Comparison of ENCODE assay signal across 10 mouse cellular contexts in genomic region chr13:37801101-37802075, GRCm38 (mm10). TPM values are rescaled to one million over a fixed set of nuclear protein-coding genes. Genes with fewer than 3 reads are reported as not detected.
A peak's percentile ranks its signal among the peaks of the same experiment; 100 is the strongest.
DNase-seq lines count a peak whose midpoint lies in the region; ATAC-seq and TF ChIP-seq lines count a peak whose summit lies in the region.
"Had no signal": no experiment of that assay in that cellular context is flagged by ENCODE, and none has a peak within 500 bp of the region (broad histone marks: within the 10 kb centered on the region; RNA-seq: fewer than 3 reads in every experiment).

No protein-coding gene starts in this region.

- no peak for TF ChIP-seq EP300 in lung, postnatal 0 days (IDR thresholded peaks at IDR 0.05)

- no peak overlapping the region for H3K4me2 ChIP-seq in lung, postnatal 0 days (replicated peaks; ENCODE audit: low read depth, low read length)

- H3K9me3 ChIP-seq in lung, postnatal 0 days (ENCODE audit: low read length) = no peaks in the 10 kb centered on the region
- H3K9me3 ChIP-seq: limb, embryonic 10.5 days; midbrain, embryonic 10.5 days had no signal

- no peak for TF ChIP-seq CTCF in lung, postnatal 0 days (IDR thresholded peaks at IDR 0.05)

- WGBS in lung, postnatal 0 days = 63% methylated on average over 11 of the region's 11 CpGs

- no peak overlapping the region for H3K4me3 ChIP-seq in lung, postnatal 0 days (ENCODE audit: low read depth, low read length)
- H3K4me3 ChIP-seq: limb, embryonic 10.5 days; midbrain, embryonic 10.5 days had no signal

- no peaks in the 10 kb centered on the region for H3K4me1 ChIP-seq in lung, postnatal 0 days (ENCODE audit: insufficient read depth, low read depth, low read length)

- DNase-seq in spleen, adult 18-20 months = peak; percentile 21 to 44
- DNase-seq in spleen, adult 12 weeks (ENCODE audit: low spot score) = no peak
- DNase-seq in natural killer cell, adult 2 months (ENCODE audit: low spot score in 2 of 2) = peak; percentile 29 to 43
- no peak for DNase-seq in kidney, postnatal 36 days
- no peak for DNase-seq in lung, postnatal 0 days (ENCODE audit: low spot score)
- DNase-seq in cerebellum, adult 8-10 months = no peak
- no peak for DNase-seq in right cerebral cortex, adult 18-20 months

- ATAC-seq in hematopoietic stem cell, adult 5-6 weeks (replicated peaks in 1 of 2; ENCODE audit: insufficient read depth in 1 of 2, low FRiP score in 2 of 2, low TSS enrichment in 1 of 2, low read depth in 1 of 2, poor library complexity in 2 of 2, severe bottlenecking in 2 of 2) = peak; percentile 44 to 63
- ATAC-seq in lung, postnatal 0 days = no peak

- no peaks in the 10 kb centered on the region for H3K27me3 ChIP-seq in lung, postnatal 0 days (replicated peaks; ENCODE audit: insufficient read depth, low read length)

- H3K27ac ChIP-seq in lung, postnatal 0 days (ENCODE audit: low read length) = no peak overlapping the region
- H3K27ac ChIP-seq: limb, embryonic 10.5 days; midbrain, embryonic 10.5 days had no signal

- H3K36me3 ChIP-seq in lung, postnatal 0 days (ENCODE audit: insufficient read depth, low read length) = no peaks in the 10 kb centered on the region
- H3K36me3 ChIP-seq: limb, embryonic 10.5 days; midbrain, embryonic 10.5 days had no signal

- H3K9ac ChIP-seq in lung, postnatal 0 days (replicated peaks; ENCODE audit: low read depth) = no peak overlapping the region

RNA-seq across cellular contexts. Expression of gene Rreb1, which starts 23.2 kb away (rescaled TPM):
- 25.5 and 25.9 TPM in 2 replicates for total RNA-seq in hematopoietic stem cell, adult 5-6 weeks (2017)
- 10.0 and 11.2 TPM in 2 replicates for polyA plus RNA-seq in lung, postnatal 0 days (2015; fragmentation: Nextera tagmentation; extraction: Ambion mirVana)

Comparison
In these comparisons a context has a peak if more than half of its experiments do, and no peak if none do; other contexts are left out.
1. DNase-seq: peak in spleen, adult 18-20 months (2 of 2) and natural killer cell, adult 2 months (2 of 2); none in spleen, adult 12 weeks (single experiment), kidney, postnatal 36 days (0 of 2), lung, postnatal 0 days (single experiment), cerebellum, adult 8-10 months (single experiment) and right cerebral cortex, adult 18-20 months (single experiment).